Mouse (Mus musculus): ENCODE measurements around the gene Ptprg. TPM values are rescaled to one million over a fixed set of nuclear protein-coding genes. Genes with fewer than 3 reads are reported as not detected.
A peak's percentile ranks its signal among the peaks of the same experiment; 100 is the strongest.

Gene Ptprg
- polyA plus RNA-seq, 1 experiment from 2014 or later, result 50.1 TPM

DNA sequence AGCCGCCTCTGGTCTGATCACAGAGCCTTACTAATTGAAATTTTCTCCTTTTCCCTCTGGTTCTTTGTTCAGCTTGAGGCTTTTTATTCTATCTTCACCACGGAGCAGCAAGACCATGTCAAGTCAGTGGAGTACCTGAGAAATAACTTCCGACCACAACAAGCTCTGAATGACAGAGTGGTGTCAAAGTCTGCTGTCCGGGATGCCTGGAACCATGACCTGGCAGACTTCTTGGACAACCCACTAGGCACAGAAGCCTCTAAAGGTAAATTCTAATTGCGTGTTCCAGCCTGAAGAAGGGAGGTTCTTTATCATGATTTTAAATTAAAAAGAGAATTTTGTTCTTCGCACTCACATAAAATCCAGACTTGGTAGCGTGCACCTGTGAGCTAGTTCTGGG is 568.6 kb downstream of the Ptprg start:
- H3K27ac ChIP-seq (replicated peaks; ENCODE audit: low read depth, low read length), result no peak overlapping the region
- no peak overlapping the region for H3K4me3 ChIP-seq (replicated peaks; ENCODE audit: low read depth, low read length)
- H3K9ac ChIP-seq (replicated peaks; ENCODE audit: low read length), result no peak overlapping the region
- H3K4me2 ChIP-seq (ENCODE audit: low read length), result no peak overlapping the region
- WGBS, result 72% methylated on average over 7 of the region's 7 CpGs
- H3K9me3 ChIP-seq (ENCODE audit: control insufficient read depth, low read length), result no peaks in the 10 kb centered on the region
- DNase-seq, result no peak
- no peaks in the 10 kb centered on the region for H3K36me3 ChIP-seq (ENCODE audit: control insufficient read depth, insufficient read depth, low read length)
- no peaks in the 10 kb centered on the region for H3K4me1 ChIP-seq (ENCODE audit: control insufficient read depth, insufficient read depth, low read length)
- no peak for ATAC-seq (ENCODE audit: low FRiP score, low TSS enrichment)
- H3K27me3 ChIP-seq (ENCODE audit: control insufficient read depth, insufficient read depth, low read length), result no peaks in the 10 kb centered on the region

DNA sequence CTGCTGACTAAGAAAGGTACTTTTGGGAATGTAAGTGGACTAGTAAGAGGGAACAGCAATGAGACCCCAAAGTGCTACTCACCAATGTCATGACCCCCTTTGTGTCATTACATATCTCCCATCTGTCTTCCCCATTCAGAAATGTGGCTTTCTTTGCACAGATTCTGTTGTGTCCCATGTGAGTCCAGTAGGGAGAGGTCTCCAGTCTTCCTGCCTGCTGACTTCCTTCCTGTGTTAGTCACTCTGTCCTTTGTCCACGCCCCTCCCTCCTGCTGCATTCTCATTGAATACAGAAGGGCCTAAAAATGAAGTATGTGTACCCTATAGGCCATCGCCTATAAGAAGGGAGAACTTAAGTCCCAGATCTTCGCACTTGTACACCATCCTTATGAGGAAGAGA is 571.4 kb downstream of the Ptprg start:
- Histone ChIP-seq H3K27ac (replicated peaks; ENCODE audit: low read depth, low read length) (no peak overlapping the region), H3K4me3 (replicated peaks; ENCODE audit: low read depth, low read length) (no peak overlapping the region), H3K4me1 (ENCODE audit: control insufficient read depth, insufficient read depth, low read length) (no peaks in the 10 kb centered on the region), H3K4me2 (ENCODE audit: low read length) (no peak overlapping the region), H3K9ac (replicated peaks; ENCODE audit: low read length) (no peak overlapping the region), H3K36me3 (ENCODE audit: control insufficient read depth, insufficient read depth, low read length) (no peaks in the 10 kb centered on the region), H3K9me3 (ENCODE audit: control insufficient read depth, low read length) (no peaks in the 10 kb centered on the region), H3K27me3 (ENCODE audit: control insufficient read depth, insufficient read depth, low read length) (no peaks in the 10 kb centered on the region)
- DNase-seq (no peak), ATAC-seq (ENCODE audit: low FRiP score, low TSS enrichment) (no peak)
- 97% methylated on average over 3 of the region's 3 CpGs for WGBS

DNA sequence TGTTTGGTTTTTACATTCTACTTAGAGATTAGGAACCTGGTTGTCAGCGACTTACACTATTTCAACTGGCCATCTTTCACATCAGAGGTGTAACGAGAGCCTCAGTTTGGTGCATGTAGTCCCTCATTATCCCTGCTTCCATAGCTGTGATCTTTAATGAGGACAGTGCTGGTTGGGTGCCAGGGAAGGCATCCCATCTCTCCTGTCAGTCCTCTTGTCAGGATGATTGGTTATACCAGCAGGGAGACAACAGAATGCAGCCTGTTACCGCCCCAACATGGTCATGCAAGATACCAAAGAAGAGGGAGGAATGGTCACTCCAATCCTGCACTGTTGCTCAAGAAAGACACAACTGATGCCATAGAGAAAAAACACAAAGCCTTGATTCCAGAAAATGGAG is 574.6 kb downstream of the Ptprg start:
- Histone ChIP-seq H3K27me3 (ENCODE audit: control insufficient read depth, insufficient read depth, low read length) (no peaks in the 10 kb centered on the region), H3K9ac (replicated peaks; ENCODE audit: low read length) (no peak overlapping the region), H3K36me3 (ENCODE audit: control insufficient read depth, insufficient read depth, low read length) (no peaks in the 10 kb centered on the region), H3K4me2 (ENCODE audit: low read length) (no peak overlapping the region), H3K9me3 (ENCODE audit: control insufficient read depth, low read length) (no peaks in the 10 kb centered on the region), H3K27ac (replicated peaks; ENCODE audit: low read depth, low read length) (no peak overlapping the region), H3K4me1 (ENCODE audit: control insufficient read depth, insufficient read depth, low read length) (no peaks in the 10 kb centered on the region), H3K4me3 (replicated peaks; ENCODE audit: low read depth, low read length) (no peak overlapping the region)
- ATAC-seq (ENCODE audit: low FRiP score, low TSS enrichment) (no peak), DNase-seq (no peak)
- WGBS, result 78% methylated on average over 3 of the region's 3 CpGs

DNA sequence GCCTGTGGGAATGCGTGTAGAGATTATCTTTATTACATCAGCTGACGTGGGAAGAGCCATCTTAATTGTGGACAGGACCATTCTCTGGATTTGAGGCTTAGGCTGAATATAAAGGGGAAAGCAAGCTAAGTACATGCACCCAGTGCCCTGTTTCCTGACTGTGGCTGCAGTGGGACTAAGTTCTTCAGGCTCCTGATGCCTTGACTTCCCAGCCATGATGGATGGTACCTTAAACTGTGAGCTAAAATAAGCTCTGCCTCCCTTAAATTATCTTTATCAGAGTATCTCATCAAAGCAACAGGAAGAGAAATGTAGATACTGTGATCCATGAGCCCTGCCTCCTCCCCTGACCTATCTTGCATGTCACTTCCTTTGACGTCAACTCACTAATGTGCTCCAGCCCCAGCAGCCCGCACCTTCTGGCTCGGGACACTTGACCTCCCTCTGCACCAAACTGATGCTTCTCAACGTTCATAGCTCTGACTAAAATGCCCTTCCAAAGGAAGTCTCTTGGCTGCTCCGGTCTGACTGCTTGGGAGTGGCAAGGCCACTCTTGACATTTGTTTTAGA is 578.8 kb downstream of the Ptprg start:
- H3K27ac ChIP-seq (replicated peaks; ENCODE audit: low read depth, low read length), result no peak overlapping the region

DNA sequence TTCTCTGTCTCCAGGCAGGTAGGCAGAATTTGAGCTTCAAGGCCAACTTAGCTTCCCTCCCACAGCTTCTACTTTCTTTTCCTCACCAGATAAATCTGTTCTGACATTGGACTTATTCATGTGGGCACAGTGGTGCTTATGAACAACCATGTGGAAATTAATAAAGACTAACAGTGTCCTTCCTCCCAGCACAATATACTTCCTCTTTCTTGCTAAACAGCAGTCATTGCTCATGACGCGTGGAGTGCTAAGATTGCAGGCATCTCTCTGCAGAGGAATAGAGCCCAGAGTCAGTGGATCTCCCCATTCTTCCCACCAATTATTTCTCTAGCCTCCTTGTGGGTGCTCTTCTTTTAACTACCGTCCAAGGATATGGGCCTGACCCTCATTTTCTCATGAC is 579.8 kb downstream of the Ptprg start:
- Histone ChIP-seq H3K36me3 (ENCODE audit: control insufficient read depth, insufficient read depth, low read length) (no peaks in the 10 kb centered on the region), H3K4me3 (replicated peaks; ENCODE audit: low read depth, low read length) (no peak overlapping the region), H3K4me2 (ENCODE audit: low read length) (no peak overlapping the region), H3K9me3 (ENCODE audit: control insufficient read depth, low read length) (no peaks in the 10 kb centered on the region), H3K27me3 (ENCODE audit: control insufficient read depth, insufficient read depth, low read length) (no peaks in the 10 kb centered on the region), H3K27ac (replicated peaks; ENCODE audit: low read depth, low read length) (no peak overlapping the region), H3K4me1 (ENCODE audit: control insufficient read depth, insufficient read depth, low read length) (no peaks in the 10 kb centered on the region), H3K9ac (replicated peaks; ENCODE audit: low read length) (no peak overlapping the region)
- ATAC-seq (ENCODE audit: low FRiP score, low TSS enrichment) (no peak), DNase-seq (no peak)
- 88% methylated on average over 3 of the region's 3 CpGs for WGBS

More for the DNA sequence above, 578.8 kb downstream of the Ptprg start:
- DNase-seq, result no peak
- no peaks in the 10 kb centered on the region for H3K36me3 ChIP-seq (ENCODE audit: control insufficient read depth, insufficient read depth, low read length)
- no peaks in the 10 kb centered on the region for H3K9me3 ChIP-seq (ENCODE audit: control insufficient read depth, low read length)
- no peak overlapping the region for H3K4me2 ChIP-seq (ENCODE audit: low read length)
- WGBS, result 90% methylated on average over 7 of the region's 7 CpGs
- H3K4me1 ChIP-seq (ENCODE audit: control insufficient read depth, insufficient read depth, low read length), result no peaks in the 10 kb centered on the region
- no peaks in the 10 kb centered on the region for H3K27me3 ChIP-seq (ENCODE audit: control insufficient read depth, insufficient read depth, low read length)
- H3K4me3 ChIP-seq (replicated peaks; ENCODE audit: low read depth, low read length), result no peak overlapping the region
- H3K9ac ChIP-seq (replicated peaks; ENCODE audit: low read length), result no peak overlapping the region
- no peak for ATAC-seq (ENCODE audit: low FRiP score, low TSS enrichment)

DNA sequence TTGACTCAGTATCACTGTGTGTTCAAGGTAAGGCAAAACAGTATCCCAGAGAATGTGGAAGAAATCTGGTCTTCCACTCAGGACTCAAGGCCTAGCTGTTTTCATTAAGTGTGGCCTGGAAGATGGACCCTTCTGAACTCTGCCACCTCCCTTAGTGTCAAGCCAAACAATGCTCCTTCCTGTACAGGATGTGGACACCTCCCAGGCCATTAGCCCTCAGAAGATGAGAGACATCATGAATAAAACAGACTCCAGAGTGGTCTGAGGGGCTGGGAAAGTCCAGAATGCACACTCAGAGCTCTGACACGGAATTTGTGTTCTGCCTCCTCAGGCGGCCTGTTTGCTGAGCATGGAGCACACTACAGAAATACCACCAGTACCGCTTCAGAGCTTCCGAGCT is 581.2 kb downstream of the Ptprg start:
- no peak for ATAC-seq (ENCODE audit: low FRiP score, low TSS enrichment)
- WGBS, result 91% methylated on average over 4 of the region's 4 CpGs

DNA sequence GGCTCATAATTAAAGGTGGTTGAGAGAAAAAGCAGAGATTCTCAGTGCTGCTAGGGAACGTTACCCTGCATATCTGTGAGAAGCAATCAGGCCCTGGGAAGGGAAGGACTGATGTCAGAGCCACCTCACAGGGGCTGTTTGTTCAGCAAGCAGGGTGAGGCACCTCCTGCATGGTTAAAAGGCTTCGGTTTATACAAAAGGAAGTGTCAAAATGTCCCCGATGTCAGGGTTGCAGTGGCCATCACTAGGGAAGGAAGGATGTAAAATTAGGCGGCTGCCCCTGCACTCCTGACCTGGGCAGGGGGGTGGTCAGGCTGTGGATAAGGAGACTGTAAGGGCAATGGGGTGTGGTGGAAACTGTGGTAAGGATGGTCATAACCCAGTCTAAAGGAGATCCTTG is 583.2 kb downstream of the Ptprg start:
- Histone ChIP-seq H3K27me3 (ENCODE audit: control insufficient read depth, insufficient read depth, low read length) (no peaks in the 10 kb centered on the region), H3K9me3 (ENCODE audit: control insufficient read depth, low read length) (no peaks in the 10 kb centered on the region), H3K4me3 (replicated peaks; ENCODE audit: low read depth, low read length) (no peak overlapping the region), H3K36me3 (ENCODE audit: control insufficient read depth, insufficient read depth, low read length) (no peaks in the 10 kb centered on the region), H3K27ac (replicated peaks; ENCODE audit: low read depth, low read length) (no peak overlapping the region), H3K9ac (replicated peaks; ENCODE audit: low read length) (no peak overlapping the region), H3K4me2 (ENCODE audit: low read length) (no peak overlapping the region), H3K4me1 (ENCODE audit: control insufficient read depth, insufficient read depth, low read length) (no peaks in the 10 kb centered on the region)
- ATAC-seq (ENCODE audit: low FRiP score, low TSS enrichment) (no peak), DNase-seq (no peak)
- 61% methylated on average over 4 of the region's 4 CpGs for WGBS

More for the DNA sequence above, 581.2 kb downstream of the Ptprg start:
- H3K4me3 ChIP-seq (replicated peaks; ENCODE audit: low read depth, low read length), result no peak overlapping the region
- DNase-seq, result no peak
- H3K9me3 ChIP-seq (ENCODE audit: control insufficient read depth, low read length), result no peaks in the 10 kb centered on the region
- H3K27me3 ChIP-seq (ENCODE audit: control insufficient read depth, insufficient read depth, low read length), result no peaks in the 10 kb centered on the region
- H3K4me2 ChIP-seq (ENCODE audit: low read length), result no peak overlapping the region
- no peak overlapping the region for H3K27ac ChIP-seq (replicated peaks; ENCODE audit: low read depth, low read length)
- no peaks in the 10 kb centered on the region for H3K36me3 ChIP-seq (ENCODE audit: control insufficient read depth, insufficient read depth, low read length)
- H3K4me1 ChIP-seq (ENCODE audit: control insufficient read depth, insufficient read depth, low read length), result no peaks in the 10 kb centered on the region
- H3K9ac ChIP-seq (replicated peaks; ENCODE audit: low read length), result no peak overlapping the region

DNA sequence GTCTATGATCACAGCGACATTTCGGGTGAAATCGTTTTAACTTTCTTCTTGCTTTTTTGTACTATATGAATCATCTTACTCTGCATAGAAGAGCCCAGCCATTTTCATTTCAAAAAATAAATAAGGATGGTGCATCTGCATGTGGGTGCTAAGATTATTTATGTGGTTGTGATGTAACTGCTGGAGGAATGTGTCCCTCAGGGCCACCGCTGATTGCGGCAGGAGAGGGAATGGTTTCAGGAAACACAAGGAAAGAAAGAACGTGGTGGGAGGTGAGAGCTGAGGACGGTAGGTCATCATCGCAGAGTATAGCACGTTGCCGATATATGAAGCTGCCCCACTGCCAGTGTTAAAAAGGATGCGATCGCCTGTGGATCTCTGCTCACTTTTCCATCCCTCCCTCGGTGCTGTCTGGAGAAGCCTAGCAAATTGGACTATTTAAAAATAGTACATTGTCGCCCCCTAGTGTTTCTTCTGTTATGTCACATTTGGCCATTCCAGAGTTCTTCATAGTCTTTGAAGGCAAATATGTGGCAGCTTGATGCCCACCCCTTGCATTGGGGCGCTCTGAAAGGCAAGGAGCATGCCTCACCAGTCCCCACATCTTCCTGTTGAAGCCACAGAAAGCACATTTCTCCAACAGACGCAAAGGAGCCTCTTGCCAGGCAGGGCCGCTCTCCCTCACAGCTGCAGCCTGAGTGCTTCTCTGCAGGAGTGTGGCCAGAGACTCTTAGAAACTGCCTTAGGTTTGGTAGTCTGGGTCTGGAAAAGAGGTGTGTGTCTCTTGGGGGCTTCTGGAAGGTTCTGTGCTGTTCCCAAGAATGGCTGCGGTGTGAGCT is 586.5 kb downstream of the Ptprg start:
- DNase-seq, result peak; percentile 95
- H3K4me2 ChIP-seq (ENCODE audit: low read length), result peak overlapping the region; percentile 23
- peak; percentile 60 for ATAC-seq (ENCODE audit: low FRiP score, low TSS enrichment)
- no peak overlapping the region for H3K9ac ChIP-seq (replicated peaks; ENCODE audit: low read length)
- 46% methylated on average over 18 of the region's 18 CpGs for WGBS
- peaks cover 10% of the 10 kb centered on the region for H3K4me1 ChIP-seq (ENCODE audit: control insufficient read depth, insufficient read depth, low read length)
- H3K27me3 ChIP-seq (ENCODE audit: control insufficient read depth, insufficient read depth, low read length), result no peaks in the 10 kb centered on the region
- no peaks in the 10 kb centered on the region for H3K9me3 ChIP-seq (ENCODE audit: control insufficient read depth, low read length)
- no peak overlapping the region for H3K4me3 ChIP-seq (replicated peaks; ENCODE audit: low read depth, low read length)
- H3K36me3 ChIP-seq (ENCODE audit: control insufficient read depth, insufficient read depth, low read length), result no peaks in the 10 kb centered on the region
- no peak overlapping the region for H3K27ac ChIP-seq (replicated peaks; ENCODE audit: low read depth, low read length)

DNA sequence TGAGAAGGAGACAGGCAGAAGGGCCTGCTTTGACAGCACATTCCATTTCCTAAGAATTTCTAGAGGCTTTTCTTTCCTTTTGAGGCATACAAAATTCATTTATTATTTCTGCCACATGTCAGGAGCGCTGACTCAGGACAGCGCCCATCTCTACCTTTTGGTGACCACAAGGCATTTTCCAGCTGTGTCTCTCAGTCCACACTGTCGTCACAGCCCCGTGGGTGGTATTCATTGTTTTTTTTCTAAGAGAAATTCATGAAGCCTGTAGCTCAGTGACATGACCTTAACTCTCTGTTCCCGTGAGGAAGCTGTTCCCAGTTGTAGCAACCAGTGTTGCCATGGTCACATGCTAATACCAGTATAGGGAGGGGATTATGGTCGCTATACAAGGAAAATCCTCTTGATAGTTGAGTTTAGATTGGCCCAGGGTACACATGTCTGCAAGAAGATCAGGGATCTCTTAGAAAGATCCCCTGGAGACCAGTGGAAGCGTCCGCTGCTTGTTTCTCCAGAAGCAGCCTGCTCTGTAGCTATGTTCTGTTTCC is 590.7 kb downstream of the Ptprg start:
- Histone ChIP-seq H3K4me2 (ENCODE audit: low read length) (no peak overlapping the region), H3K9ac (replicated peaks; ENCODE audit: low read length) (no peak overlapping the region), H3K27me3 (ENCODE audit: control insufficient read depth, insufficient read depth, low read length) (no peaks in the 10 kb centered on the region; the same call in 1 of the 2 replicates), H3K4me3 (replicated peaks; ENCODE audit: low read depth, low read length) (no peak overlapping the region), H3K36me3 (ENCODE audit: control insufficient read depth, insufficient read depth, low read length) (peaks cover 6% of the 10 kb centered on the region; the same call in 1 of the 2 replicates), H3K27ac (replicated peaks; ENCODE audit: low read depth, low read length) (no peak overlapping the region), H3K4me1 (ENCODE audit: control insufficient read depth, insufficient read depth, low read length) (peaks cover 10% of the 10 kb centered on the region), H3K9me3 (ENCODE audit: control insufficient read depth, low read length) (no peaks in the 10 kb centered on the region)
- no peak for ATAC-seq (ENCODE audit: low FRiP score, low TSS enrichment)
- peak; percentile 41 for DNase-seq
- WGBS, result 17% methylated on average over 8 of the region's 8 CpGs

Data from midbrain, embryonic 14.5 days (tissue).